Mouse (Mus musculus): ENCODE results near the gene Rpl14. TPM values are rescaled to one million over a fixed set of nuclear protein-coding genes. Genes with fewer than 3 reads are reported as not detected.

The Rpl14 gene
- polyA plus RNA-seq, 1 experiment from 2014 or later: 1,001 TPM

DNA sequence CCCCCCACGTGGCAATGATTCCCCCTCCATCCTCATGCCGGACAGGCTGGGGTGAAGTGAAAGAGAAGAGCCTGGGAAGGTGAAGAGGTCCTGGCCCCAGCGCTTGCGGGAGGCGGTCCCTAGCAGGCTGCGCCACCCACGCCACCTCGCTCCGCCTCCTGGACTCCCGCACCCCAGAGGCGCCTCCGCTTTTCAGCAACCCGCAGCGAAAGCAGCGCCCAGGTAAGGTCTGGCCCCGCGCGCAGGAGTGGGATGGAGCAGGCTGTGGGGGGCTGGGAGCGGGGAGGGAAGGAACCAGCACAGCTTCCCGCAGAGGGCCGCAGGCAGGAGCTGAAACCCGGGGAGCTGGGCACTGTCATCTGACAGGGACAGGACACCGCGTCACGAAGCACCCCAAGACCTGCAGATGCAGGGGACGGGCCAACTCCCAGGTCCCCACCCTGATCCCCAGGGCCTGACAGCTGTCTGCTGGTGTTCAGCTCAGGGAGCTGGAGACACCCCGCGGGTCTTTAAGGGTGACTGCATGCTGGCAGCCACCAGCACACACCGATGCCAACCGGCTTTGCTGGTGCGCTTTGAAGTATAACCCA lies 31.5 kb upstream of the Rpl14 start, which contains the start of gene Entpd3:
Gene Entpd3 (plus strand): TSS at position 157 of the 590 bp plus-strand sequence.
- peak within 1 kb of the TSS; percentile 58 for H3K9ac ChIP-seq
- H3K4me3 ChIP-seq (ENCODE audit: low read depth, low read length): peak within 1 kb of the TSS; percentile 44
- peak within 1 kb of the TSS; percentile 75 for H3K4me2 ChIP-seq
- ATAC-seq (ENCODE audit: insufficient read depth): peak; percentile 42
- 1% methylated on average over 31 of the region's 31 CpGs for WGBS
- DNase-seq: peak; percentile 35
- H3K27me3 ChIP-seq (ENCODE audit: insufficient read depth, low read length): peaks cover 9% of the 10 kb centered on the region; the same call in 1 of the 2 replicates
- H3K4me1 ChIP-seq (ENCODE audit: insufficient read depth): no peaks in the 10 kb centered on the region
- peak within 1 kb of the TSS; percentile 60 for H3K27ac ChIP-seq (ENCODE audit: low read depth)
- TF ChIP-seq CTCF (IDR thresholded peaks at IDR 0.05; ENCODE audit: low read depth): no peak
- H3K36me3 ChIP-seq (ENCODE audit: insufficient read depth): no peaks in the 10 kb centered on the region
- no peaks in the 10 kb centered on the region for H3K9me3 ChIP-seq (ENCODE audit: low read depth, low read length)

GRCm38 (mm10) chr9:120541411-120541810 lies 29.8 kb upstream of the Rpl14 start:
- Histone ChIP-seq H3K27ac (ENCODE audit: low read depth) (peak overlapping the region; percentile 77; the same call in 1 of the 2 replicates), H3K4me2 (peak overlapping the region; percentile 48), H3K4me3 (ENCODE audit: low read depth, low read length) (no peak overlapping the region), H3K36me3 (ENCODE audit: insufficient read depth) (no peaks in the 10 kb centered on the region), H3K9me3 (ENCODE audit: low read depth, low read length) (no peaks in the 10 kb centered on the region), H3K9ac (no peak overlapping the region), H3K4me1 (ENCODE audit: insufficient read depth) (peaks cover 5% of the 10 kb centered on the region; the same call in 1 of the 2 replicates), H3K27me3 (ENCODE audit: insufficient read depth, low read length) (peaks cover 9% of the 10 kb centered on the region; the same call in 1 of the 2 replicates)
- TF ChIP-seq CTCF (IDR thresholded peaks at IDR 0.05; ENCODE audit: low read depth): no peak
- ATAC-seq (ENCODE audit: insufficient read depth) (peak; percentile 89), DNase-seq (peak; percentile 70)
- 13% methylated on average over 2 of the region's 2 CpGs for WGBS

- DNase-seq: no peak
Observed at GRCm38 (mm10) chr9:120542241-120542640, 29.0 kb upstream of the Rpl14 start.

GRCm38 (mm10) chr9:120545994-120546393 lies 25.2 kb upstream of the Rpl14 start:
- 50% methylated on average over 2 of the region's 2 CpGs for WGBS
- H3K9ac ChIP-seq: no peak overlapping the region
- no peak for TF ChIP-seq CTCF (IDR thresholded peaks at IDR 0.05; ENCODE audit: low read depth)
- H3K4me2 ChIP-seq: no peak overlapping the region
- H3K27me3 ChIP-seq (ENCODE audit: insufficient read depth, low read length): no peaks in the 10 kb centered on the region
- no peaks in the 10 kb centered on the region for H3K9me3 ChIP-seq (ENCODE audit: low read depth, low read length)
- H3K36me3 ChIP-seq (ENCODE audit: insufficient read depth): no peaks in the 10 kb centered on the region
- H3K27ac ChIP-seq (ENCODE audit: low read depth): peak overlapping the region; percentile 85
- ATAC-seq (ENCODE audit: insufficient read depth) (no peak), DNase-seq (no peak)
- peaks cover 12% of the 10 kb centered on the region for H3K4me1 ChIP-seq (ENCODE audit: insufficient read depth)
- no peak overlapping the region for H3K4me3 ChIP-seq (ENCODE audit: low read depth, low read length)

More at GRCm38 (mm10) chr9:120542241-120542640, 29.0 kb upstream of the Rpl14 start:
- WGBS: 21% methylated on average over 6 of the region's 6 CpGs
- Histone ChIP-seq H3K4me2 (peak overlapping the region; percentile 48), H3K27me3 (ENCODE audit: insufficient read depth, low read length) (peaks cover 9% of the 10 kb centered on the region; the same call in 1 of the 2 replicates), H3K4me3 (ENCODE audit: low read depth, low read length) (no peak overlapping the region; the same call in 1 of the 2 replicates), H3K4me1 (ENCODE audit: insufficient read depth) (peaks cover 12% of the 10 kb centered on the region), H3K27ac (ENCODE audit: low read depth) (peak overlapping the region; percentile 77), H3K9me3 (ENCODE audit: low read depth, low read length) (no peaks in the 10 kb centered on the region), H3K36me3 (ENCODE audit: insufficient read depth) (no peaks in the 10 kb centered on the region), H3K9ac (no peak overlapping the region)
- ATAC-seq (ENCODE audit: insufficient read depth): no peak
- no peak for TF ChIP-seq CTCF (IDR thresholded peaks at IDR 0.05; ENCODE audit: low read depth)

- peaks cover 12% of the 10 kb centered on the region for H3K4me1 ChIP-seq (ENCODE audit: insufficient read depth)
- no peak for DNase-seq
- 84% methylated on average over 9 of the region's 9 CpGs for WGBS
- no peaks in the 10 kb centered on the region for H3K36me3 ChIP-seq (ENCODE audit: insufficient read depth)
- peak overlapping the region; percentile 48 for H3K4me2 ChIP-seq
- no peak for TF ChIP-seq CTCF (IDR thresholded peaks at IDR 0.05; ENCODE audit: low read depth)
- H3K9ac ChIP-seq: no peak overlapping the region
- no peak overlapping the region for H3K4me3 ChIP-seq (ENCODE audit: low read depth, low read length)
- ATAC-seq (ENCODE audit: insufficient read depth): no peak
- peak overlapping the region; percentile 85 for H3K27ac ChIP-seq (ENCODE audit: low read depth)
- no peaks in the 10 kb centered on the region for H3K9me3 ChIP-seq (ENCODE audit: low read depth, low read length)
- no peaks in the 10 kb centered on the region for H3K27me3 ChIP-seq (ENCODE audit: insufficient read depth, low read length)
Observed at GRCm38 (mm10) chr9:120546482-120546881, 24.8 kb upstream of the Rpl14 start.

GRCm38 (mm10) chr9:120547026-120547668 lies 24.1 kb upstream of the Rpl14 start:
- Histone ChIP-seq H3K27me3 (ENCODE audit: insufficient read depth, low read length) (no peaks in the 10 kb centered on the region), H3K9me3 (ENCODE audit: low read depth, low read length) (no peaks in the 10 kb centered on the region), H3K36me3 (ENCODE audit: insufficient read depth) (no peaks in the 10 kb centered on the region), H3K4me3 (ENCODE audit: low read depth, low read length) (no peak overlapping the region), H3K4me1 (ENCODE audit: insufficient read depth) (peaks cover 12% of the 10 kb centered on the region), H3K9ac (no peak overlapping the region; the same call in 1 of the 2 replicates), H3K27ac (ENCODE audit: low read depth) (peak overlapping the region; percentile 85), H3K4me2 (peak overlapping the region; percentile 48)
- TF ChIP-seq CTCF (IDR thresholded peaks at IDR 0.05; ENCODE audit: low read depth): no peak
- DNase-seq (peak; percentile 68), ATAC-seq (ENCODE audit: insufficient read depth) (peak; percentile 83)
- WGBS: 9% methylated on average over 16 of the region's 16 CpGs

- no peak for TF ChIP-seq CTCF (IDR thresholded peaks at IDR 0.05; ENCODE audit: low read depth)
- DNase-seq (no peak), ATAC-seq (ENCODE audit: insufficient read depth) (no peak)
- H3K4me3 ChIP-seq (ENCODE audit: low read depth, low read length): no peak overlapping the region
- H3K27ac ChIP-seq (ENCODE audit: low read depth): peak overlapping the region; percentile 48; the same call in 1 of the 2 replicates
- H3K4me2 ChIP-seq: no peak overlapping the region
- peaks cover 12% of the 10 kb centered on the region for H3K4me1 ChIP-seq (ENCODE audit: insufficient read depth)
- H3K27me3 ChIP-seq (ENCODE audit: insufficient read depth, low read length): no peaks in the 10 kb centered on the region
- no peak overlapping the region for H3K9ac ChIP-seq
- H3K9me3 ChIP-seq (ENCODE audit: low read depth, low read length): no peaks in the 10 kb centered on the region
- H3K36me3 ChIP-seq (ENCODE audit: insufficient read depth): no peaks in the 10 kb centered on the region
- WGBS: 85% methylated on average over 9 of the region's 9 CpGs
Observed at GRCm38 (mm10) chr9:120550778-120551177, 20.5 kb upstream of the Rpl14 start.

Measured in lung, embryonic 14.5 days (tissue).